Mouse (Mus musculus) embryo, embryonic 9.5 days (tissue): ENCODE data around the gene Ywhae.
A peak's percentile ranks its signal among the peaks of the same experiment; 100 is the strongest.
"Not testable (repeated sequence)": the region's sequence is repeated elsewhere in the genome, so short reads cannot be mapped to it uniquely, and the experiment has no call there.

Experiments used
- DNase-seq: peaks from one replicate; pipeline ENCODE4 v3.0.0-alpha.2; 2017; ENCODE audit errors: extremely low spot score

Gene Ywhae

GRCm38 (mm10) chr11:75732434-75733226, at the start of gene Ywhae:
Gene Ywhae (plus strand): TSS chr11:75732869.
- DNase-seq = peak; percentile 99

- DNase-seq = no peak
These were observed 48.2 kb upstream of the Ywhae start for GRCm38 (mm10) chr11:75684462-75684861.

- no peak for DNase-seq
These were observed 47.7 kb upstream of the Ywhae start for GRCm38 (mm10) chr11:75684956-75685355.

- DNase-seq = no peak
These were observed 45.2 kb upstream of the Ywhae start for GRCm38 (mm10) chr11:75687343-75687993.

GRCm38 (mm10) chr11:75688132-75688531, 44.5 kb upstream of the Ywhae start:
- DNase-seq = no peak

- no peak for DNase-seq
These were observed 42.7 kb upstream of the Ywhae start for GRCm38 (mm10) chr11:75689977-75690376.

GRCm38 (mm10) chr11:75691047-75691446, 41.6 kb upstream of the Ywhae start:
- no peak for DNase-seq

GRCm38 (mm10) chr11:75693570-75693969, 39.1 kb upstream of the Ywhae start:
- DNase-seq = no peak

GRCm38 (mm10) chr11:75697464-75697863, 35.2 kb upstream of the Ywhae start:
- DNase-seq = not testable (repeated sequence)

- no peak for DNase-seq
These were observed 32.1 kb upstream of the Ywhae start for GRCm38 (mm10) chr11:75700557-75700956.

GRCm38 (mm10) chr11:75702761-75703160, 29.9 kb upstream of the Ywhae start:
- no peak for DNase-seq

- no peak for DNase-seq
These were observed 28.9 kb upstream of the Ywhae start for GRCm38 (mm10) chr11:75703748-75704147.

GRCm38 (mm10) chr11:75713949-75714348, 18.7 kb upstream of the Ywhae start:
- DNase-seq = no peak

- no peak for DNase-seq
These were observed 17.1 kb upstream of the Ywhae start for GRCm38 (mm10) chr11:75715556-75715955.

GRCm38 (mm10) chr11:75716661-75717325, 15.9 kb upstream of the Ywhae start:
- DNase-seq = no peak

- DNase-seq = no peak
These were observed 10.3 kb upstream of the Ywhae start for GRCm38 (mm10) chr11:75722339-75722738.

- no peak for DNase-seq
These were observed 5.5 kb upstream of the Ywhae start for GRCm38 (mm10) chr11:75727168-75727567.

- not testable (repeated sequence) for DNase-seq
These were observed 5.0 kb upstream of the Ywhae start for GRCm38 (mm10) chr11:75727659-75728058.

- DNase-seq = no peak
These were observed 715 bp downstream of the Ywhae start for GRCm38 (mm10) chr11:75733227-75733940.

GRCm38 (mm10) chr11:75735462-75736252, 3.0 kb downstream of the Ywhae start:
- no peak for DNase-seq

- DNase-seq = no peak
These were observed 4.3 kb downstream of the Ywhae start for GRCm38 (mm10) chr11:75736978-75737377.
